Mouse (Mus musculus): ENCODE data around the gene Lbr.

GRCm38 (mm10) chr1:181852466-181852865, 9.6 kb upstream of the Lbr start:
- TF ChIP-seq CTCF (IDR thresholded peaks at IDR 0.05; ENCODE audit: low read depth), result no peak
- no peak for TF ChIP-seq EP300 (IDR thresholded peaks at IDR 0.05; ENCODE audit: low read depth)
